Mouse (Mus musculus) G1E (cell line): ENCODE measurements around the gene Mrpl47. TPM values are rescaled to one million over a fixed set of nuclear protein-coding genes. Genes with fewer than 3 reads are reported as not detected.
"Not testable (repeated sequence)": the region's sequence is repeated elsewhere in the genome, so short reads cannot be mapped to it uniquely, and the experiment has no call there.

ENCODE experiments used
- ATAC-seq: 2 replicates; pipeline ENCODE4 v1.8.0; 2016; ENCODE audit warnings: mild to moderate bottlenecking; ENCODE audit not compliant: insufficient number of reproducible peaks, poor library complexity, low FRiP score, severe bottlenecking; ENCODE audit errors: extremely low read depth
- DNase-seq: peaks from one replicate; pipeline ENCODE4 v3.0.0; 2012; ENCODE audit warnings: low spot score
- H3K27me3 ChIP-seq: 2 replicates; pipeline ENCODE4 v1.6.1; 2012; ENCODE audit warnings: mild to moderate bottlenecking, low read length, inconsistent platforms; ENCODE audit not compliant: insufficient read depth
- H3K36me3 ChIP-seq: replicated peaks from 2 replicates; pipeline ENCODE3; 2012; ENCODE audit warnings: mild to moderate bottlenecking, inconsistent platforms
- H3K4me1 ChIP-seq: 2 replicates; pipeline ENCODE4 v1.6.1; 2012; ENCODE audit warnings: low read depth, low read length, inconsistent platforms, mixed read lengths; ENCODE audit not compliant: insufficient read depth
- H3K4me3 ChIP-seq: 2 replicates; pipeline ENCODE4 v1.5.1; 2012; ENCODE audit warnings: low read depth, mild to moderate bottlenecking, inconsistent platforms, low read length, moderate library complexity, mixed read lengths
- H3K9me3 ChIP-seq: replicated peaks from 2 replicates; pipeline ENCODE4 v1.6.1; 2012; ENCODE audit warnings: inconsistent platforms
- CTCF ChIP-seq: IDR thresholded peaks from 2 replicates; pipeline ENCODE4 v1.5.1; 2012; ENCODE audit warnings: low read depth, low read length, inconsistent platforms, mixed read lengths
- GATA1 ChIP-seq: IDR thresholded peaks from 2 replicates; pipeline ENCODE4 v1.6.1; 2012; ENCODE audit warnings: borderline replicate concordance, low read length, inconsistent platforms, mixed read lengths
- GATA2 ChIP-seq: IDR thresholded peaks from 2 replicates; pipeline ENCODE4 v1.6.1; 2012; ENCODE audit warnings: low read depth, low read length, inconsistent platforms, borderline replicate concordance
- POLR2AphosphoS5 ChIP-seq: IDR thresholded peaks from 2 replicates; pipeline ENCODE4 v1.6.1; 2012; ENCODE audit warnings: low read depth, low read length, inconsistent platforms; ENCODE audit not compliant: insufficient replicate concordance
- TAL1 ChIP-seq: conservative IDR thresholded peaks from 2 replicates; pipeline ENCODE4 v1.6.1; 2012; ENCODE audit warnings: low read depth, low read length, inconsistent platforms, mixed read lengths
- polyA plus RNA-seq: library from polyadenylated mRNA; stranded (reverse); fragments of >175 nt; gene quantifications from 2 replicates; pipeline ENCODE4 v1.2.3, GENCODE M21; 2012
- total RNA-seq, 2 experiments: library from RNA; stranded (forward) in 1 of 2; stranded (reverse) in 1 of 2; fragments of 200-1000 nt in 1 of 2; fragments of >200 nt in 1 of 2; fragmentation: Nextera tagmentation in 1 of 2; gene quantifications; 2 replicates each; pipeline ENCODE4 v1.2.3; 2014 to 2017

Gene Mrpl47
- total and polyA plus RNA-seq, 3 experiments: 1.8 to 75.5 (median 43.4) TPM

- ATAC-seq (no peak), DNase-seq (no peak)
- TF ChIP-seq POLR2AphosphoS5 (no peak), CTCF (no peak), TAL1 (no peak), GATA1 (no peak), GATA2 (no peak)
- Histone ChIP-seq H3K27me3 (no peaks in the 10 kb centered on the region), H3K36me3 (peaks cover 98% of the 10 kb centered on the region), H3K9me3 (no peaks in the 10 kb centered on the region), H3K4me3 (no peak overlapping the region), H3K4me1 (0 out of 2 replicates have a peak, but pooled peaks cover 2% of the 10 kb centered on the region)
Measured at GRCm38 (mm10) chr3:32749820-32750579, 12.6 kb upstream of the Mrpl47 start.

- Histone ChIP-seq H3K27me3 (no peaks in the 10 kb centered on the region), H3K4me3 (no peak overlapping the region), H3K36me3 (peaks cover 98% of the 10 kb centered on the region), H3K9me3 (no peaks in the 10 kb centered on the region), H3K4me1 (peaks cover 6% of the 10 kb centered on the region; the same call in 1 of the 2 replicates)
- DNase-seq (no peak), ATAC-seq (no peak)
- no peak for TF ChIP-seq TAL1
- no peak for TF ChIP-seq CTCF
- TF ChIP-seq POLR2AphosphoS5: no peak
- no peak for TF ChIP-seq GATA2
Measured at GRCm38 (mm10) chr3:32748384-32748783, 11.0 kb upstream of the Mrpl47 start.

GRCm38 (mm10) chr3:32745426-32745825 is 8.0 kb upstream of the Mrpl47 start:
- DNase-seq, ATAC-seq, H3K4me3 ChIP-seq, H3K9me3 ChIP-seq, H3K27me3 ChIP-seq: not testable (repeated sequence)
- peaks cover 19% of the 10 kb centered on the region; the same call in 1 of the 2 replicates for H3K4me1 ChIP-seq
- peaks cover 99% of the 10 kb centered on the region for H3K36me3 ChIP-seq

- H3K36me3 ChIP-seq: peaks cover 99% of the 10 kb centered on the region
- TF ChIP-seq CTCF (no peak), POLR2AphosphoS5 (no peak), GATA1 (no peak), GATA2 (no peak), TAL1 (no peak)
- ATAC-seq: no peak
- no peak for DNase-seq
- no peak overlapping the region for H3K4me3 ChIP-seq
- no peaks in the 10 kb centered on the region for H3K9me3 ChIP-seq
- H3K4me1 ChIP-seq: peaks cover 19% of the 10 kb centered on the region; the same call in 1 of the 2 replicates
- no peaks in the 10 kb centered on the region for H3K27me3 ChIP-seq
Measured at GRCm38 (mm10) chr3:32745001-32745400, 7.6 kb upstream of the Mrpl47 start.

GRCm38 (mm10) chr3:32742276-32742780 is 4.9 kb upstream of the Mrpl47 start:
- H3K27me3 ChIP-seq: no peaks in the 10 kb centered on the region
- ATAC-seq (no peak), DNase-seq (no peak)
- peaks cover 41% of the 10 kb centered on the region for H3K4me1 ChIP-seq
- TF ChIP-seq GATA2 (no peak), CTCF (no peak), TAL1 (no peak), POLR2AphosphoS5 (no peak), GATA1 (no peak)
- H3K9me3 ChIP-seq: no peaks in the 10 kb centered on the region
- H3K4me3 ChIP-seq: no peak overlapping the region
- H3K36me3 ChIP-seq: peaks cover 92% of the 10 kb centered on the region

GRCm38 (mm10) chr3:32738549-32738948 is 1.1 kb upstream of the Mrpl47 start:
- no peak for ATAC-seq
- DNase-seq: no peak
- Histone ChIP-seq H3K4me1 (peaks cover 42% of the 10 kb centered on the region), H3K36me3 (peaks cover 63% of the 10 kb centered on the region), H3K4me3 (no peak overlapping the region; the same call in 1 of the 2 replicates), H3K9me3 (no peaks in the 10 kb centered on the region), H3K27me3 (no peaks in the 10 kb centered on the region)
- TF ChIP-seq CTCF: no peak
- TF ChIP-seq GATA1: no peak
- no peak for TF ChIP-seq POLR2AphosphoS5
- TF ChIP-seq TAL1: no peak
- TF ChIP-seq GATA2: no peak
